Mouse (Mus musculus) ES-Bruce4 (cell line): Measurements from ENCODE around the gene Tubg1. TPM values are rescaled to one million over a fixed set of nuclear protein-coding genes. Genes with fewer than 3 reads are reported as not detected.

Experiments
- H3K27ac ChIP-seq: 2 replicates; pipeline ENCODE4 v1.5.1; 2012; ENCODE audit warnings: low read length, inconsistent platforms; ENCODE audit not compliant: insufficient read depth
- H3K27me3 ChIP-seq: 2 replicates; pipeline ENCODE4 v1.6.1; 2012; ENCODE audit warnings: mild to moderate bottlenecking, low read length, inconsistent platforms; ENCODE audit not compliant: control insufficient read depth, poor library complexity, insufficient read depth, severe bottlenecking
- H3K36me3 ChIP-seq: 2 replicates; pipeline ENCODE4 v1.6.1; 2012; ENCODE audit warnings: inconsistent platforms, mild to moderate bottlenecking, low read length, moderate library complexity; ENCODE audit not compliant: control insufficient read depth, poor library complexity, insufficient read depth, severe bottlenecking
- H3K4me1 ChIP-seq: one replicate; pipeline ENCODE4 v1.8.1; 2011; ENCODE audit warnings: low read length; ENCODE audit not compliant: control insufficient read depth, insufficient read depth
- H3K4me3 ChIP-seq: 2 replicates; pipeline ENCODE4 v1.5.1; 2011; ENCODE audit warnings: low read depth, mild to moderate bottlenecking, low read length
- H3K9ac ChIP-seq: 2 replicates; pipeline ENCODE4 v1.6.1; 2012; ENCODE audit warnings: low read depth, mild to moderate bottlenecking, inconsistent platforms; ENCODE audit not compliant: poor library complexity, severe bottlenecking
- H3K9me3 ChIP-seq: replicated peaks from 2 replicates; pipeline ENCODE4 v1.6.1; 2012; ENCODE audit warnings: mild to moderate bottlenecking, low read length, inconsistent platforms; ENCODE audit not compliant: control insufficient read depth, poor library complexity, insufficient read depth, severe bottlenecking
- CTCF ChIP-seq: IDR thresholded peaks from one replicate; pipeline ENCODE4 v1.8.1; 2011; ENCODE audit warnings: low read depth, low read length
- EP300 ChIP-seq: IDR thresholded peaks from 2 replicates; pipeline ENCODE4 v1.6.1; 2011; ENCODE audit warnings: low read depth, low read length; ENCODE audit not compliant: insufficient read depth
- POLR2A ChIP-seq: IDR thresholded peaks from one replicate; pipeline ENCODE4 v1.8.1; 2011; ENCODE audit warnings: low read length; ENCODE audit not compliant: insufficient read depth
- polyA plus RNA-seq: library from polyadenylated mRNA; stranded (reverse); fragments of >200 nt; gene quantifications from 2 replicates; pipeline ENCODE4 v1.2.4, GENCODE M21; 2011; ENCODE audit warnings: low read depth; ENCODE audit not compliant: missing spikeins, insufficient read depth, insufficient read length

Tubg1 gene
- 55.3 and 60.5 TPM in 2 replicates for polyA plus RNA-seq

DNA sequence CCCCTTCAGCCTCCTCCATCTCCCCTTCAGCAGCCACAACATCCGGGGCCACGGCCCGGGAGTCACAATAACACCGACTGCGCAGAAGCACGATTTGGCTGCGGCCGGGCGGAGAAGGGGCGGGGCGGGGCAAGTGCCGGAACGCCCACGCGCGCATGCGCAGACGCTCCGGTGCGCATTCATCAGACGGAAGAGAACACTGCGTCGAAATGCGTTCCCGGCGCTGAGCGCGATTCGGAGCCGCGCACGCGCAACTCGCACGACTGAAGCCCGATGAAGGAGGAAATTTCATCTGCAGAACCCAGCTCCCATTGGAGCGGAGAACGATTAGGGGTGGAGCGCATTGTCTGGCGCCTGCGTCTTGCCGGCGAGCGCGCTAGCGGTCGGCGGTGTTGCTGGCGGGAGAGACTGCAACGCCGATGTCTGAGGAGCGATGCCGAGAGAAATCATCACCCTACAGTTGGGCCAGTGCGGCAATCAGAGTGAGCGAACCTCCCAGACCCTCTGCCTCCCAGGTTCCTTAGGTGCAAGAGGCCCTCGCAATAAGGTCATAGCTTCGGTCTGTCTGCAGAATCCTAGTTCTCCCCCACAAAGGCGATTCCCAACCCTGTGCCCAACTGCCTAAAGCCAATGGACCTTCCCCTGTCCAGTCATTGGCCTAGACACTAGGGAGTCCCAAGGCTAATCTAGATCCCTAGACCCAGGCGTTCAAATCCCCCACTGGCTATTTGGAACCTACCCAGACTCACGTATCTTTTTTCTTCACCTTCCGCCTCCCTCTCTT, at the start of gene Tubg1, which contains the start of gene Retreg3:
Gene Tubg1, plus strand, starts transcription at position 178 of the 784 bp plus-strand sequence.
Gene Retreg3, minus strand, starts transcription at position 133 of the 784 bp plus-strand sequence.
- Histone ChIP-seq H3K4me1 (no peaks in the 10 kb centered on the region), H3K36me3 (0 out of 2 replicates have a peak, but pooled peaks cover 2% of the 10 kb centered on the region), H3K27me3 (no peaks in the 10 kb centered on the region), H3K27ac (peak within 1 kb of the TSS; percentile 37; the same call in 1 of the 2 replicates), H3K4me3 (peak within 1 kb of the TSS; percentile 96), H3K9me3 (no peaks in the 10 kb centered on the region), H3K9ac (peak within 1 kb of the TSS; percentile 87)
- TF ChIP-seq POLR2A (peak; percentile 36), EP300 (peak; percentile 48; the same call in 1 of the 2 replicates), CTCF (no peak)

DNA sequence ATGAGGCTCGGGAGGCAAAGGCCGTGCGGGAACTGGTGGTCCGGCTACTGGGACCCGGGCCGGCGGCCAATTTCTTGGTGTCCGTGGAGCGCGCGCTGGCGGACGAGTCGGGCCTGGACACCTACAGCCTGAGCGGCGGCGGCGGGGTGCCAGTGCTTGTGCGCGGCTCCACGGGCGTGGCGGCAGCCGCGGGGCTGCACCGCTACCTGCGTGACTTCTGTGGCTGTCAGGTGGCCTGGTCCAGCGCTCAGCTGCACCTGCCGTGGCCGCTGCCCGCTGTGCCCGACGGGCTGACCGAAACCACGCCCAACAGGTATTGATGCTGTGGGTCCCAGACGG, 49.6 kb upstream of the Tubg1 start:
- no peak overlapping the region for H3K27ac ChIP-seq
- no peaks in the 10 kb centered on the region for H3K4me1 ChIP-seq
- peak overlapping the region; percentile 77 for H3K9ac ChIP-seq
- peak overlapping the region; percentile 81 for H3K4me3 ChIP-seq
- TF ChIP-seq EP300 (no peak), POLR2A (no peak), CTCF (no peak)
- no peaks in the 10 kb centered on the region for H3K9me3 ChIP-seq
- H3K36me3 ChIP-seq, result no peaks in the 10 kb centered on the region
- H3K27me3 ChIP-seq, result no peaks in the 10 kb centered on the region

DNA sequence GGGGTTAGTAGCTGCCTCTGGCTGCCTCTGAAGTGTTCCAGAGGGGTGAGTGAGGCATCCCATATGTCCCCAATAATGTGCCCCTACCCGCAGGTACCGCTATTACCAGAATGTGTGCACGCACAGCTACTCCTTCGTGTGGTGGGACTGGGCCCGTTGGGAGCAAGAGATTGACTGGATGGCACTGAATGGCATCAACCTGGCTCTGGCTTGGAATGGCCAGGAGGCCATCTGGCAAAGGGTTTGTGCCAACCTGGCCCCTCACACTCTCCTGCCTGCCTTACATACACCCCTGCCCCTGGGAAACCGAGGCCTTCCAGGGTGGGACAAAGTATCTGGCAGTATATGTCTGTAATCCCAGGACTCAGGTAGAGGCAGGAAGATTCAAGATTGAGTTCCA, 48.8 kb upstream of the Tubg1 start:
- Histone ChIP-seq H3K9ac (no peak overlapping the region), H3K4me3 (no peak overlapping the region), H3K4me1 (no peaks in the 10 kb centered on the region), H3K36me3 (no peaks in the 10 kb centered on the region), H3K9me3 (no peaks in the 10 kb centered on the region), H3K27ac (no peak overlapping the region), H3K27me3 (no peaks in the 10 kb centered on the region)
- no peak for TF ChIP-seq POLR2A
- no peak for TF ChIP-seq EP300
- TF ChIP-seq CTCF, result no peak

DNA sequence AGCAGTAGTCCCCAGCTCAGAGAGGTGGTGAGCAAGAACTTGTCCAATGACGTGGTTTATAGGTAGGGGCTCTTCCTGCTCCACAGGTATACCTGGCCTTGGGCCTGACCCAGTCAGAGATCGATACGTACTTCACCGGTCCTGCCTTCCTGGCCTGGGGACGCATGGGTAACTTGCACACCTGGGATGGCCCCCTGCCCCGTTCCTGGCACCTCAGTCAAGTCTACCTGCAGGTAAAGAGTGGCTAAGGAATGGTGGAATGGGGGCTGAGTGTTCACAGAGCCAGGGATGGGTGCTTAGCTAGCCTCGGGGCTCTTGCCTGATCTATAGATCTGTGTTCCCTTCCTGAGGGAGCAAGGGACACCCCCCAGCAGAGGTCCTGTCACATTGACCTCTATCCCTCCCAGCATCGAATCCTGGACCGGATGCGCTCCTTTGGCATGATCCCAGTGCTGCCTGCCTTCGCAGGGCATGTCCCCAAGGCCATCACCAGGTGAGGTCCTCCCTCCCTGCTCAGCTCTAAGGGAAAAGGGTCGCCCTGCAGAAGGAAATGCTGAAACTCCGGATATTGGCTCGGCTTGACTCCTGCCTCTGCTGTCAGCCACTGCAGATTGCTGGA, 47.8 kb upstream of the Tubg1 start:
- Histone ChIP-seq H3K27ac (no peak overlapping the region), H3K9ac (no peak overlapping the region), H3K36me3 (no peaks in the 10 kb centered on the region), H3K4me1 (no peaks in the 10 kb centered on the region), H3K4me3 (no peak overlapping the region), H3K27me3 (no peaks in the 10 kb centered on the region), H3K9me3 (no peaks in the 10 kb centered on the region)
- TF ChIP-seq POLR2A (no peak), CTCF (no peak), EP300 (no peak)

DNA sequence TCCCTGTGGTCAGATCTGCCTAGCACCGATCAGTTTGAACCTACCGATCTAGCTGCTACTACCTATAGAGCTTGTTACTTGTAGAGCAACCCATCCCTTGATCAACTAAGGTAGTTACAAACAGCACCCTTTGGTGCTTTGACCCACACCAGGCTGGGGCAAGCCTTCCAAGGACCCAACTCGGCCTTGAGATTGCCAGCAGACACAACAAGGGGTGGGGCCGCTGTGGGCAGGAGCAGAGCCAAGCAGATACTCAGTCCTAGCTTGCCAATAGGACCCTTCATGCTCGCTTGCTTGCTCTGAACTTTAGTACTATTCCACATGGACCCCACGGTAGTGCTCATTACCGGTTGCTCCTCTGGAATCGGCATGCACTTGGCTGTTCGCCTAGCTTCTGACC, 41.6 kb upstream of the Tubg1 start, which contains the start of gene Hsd17b1:
Gene Hsd17b1, plus strand, starts transcription at position 291 of the 400 bp plus-strand sequence.
- peak within 1 kb of the TSS; percentile 60 for H3K4me3 ChIP-seq
- H3K9ac ChIP-seq, result peak within 1 kb of the TSS; percentile 33
- 0 out of 2 replicates have a peak, but pooled peaks cover 2% of the 10 kb centered on the region for H3K27me3 ChIP-seq
- no peak for TF ChIP-seq CTCF
- TF ChIP-seq POLR2A, result no peak
- TF ChIP-seq EP300, result no peak
- no peaks in the 10 kb centered on the region for H3K4me1 ChIP-seq
- no peaks in the 10 kb centered on the region for H3K9me3 ChIP-seq
- no peaks in the 10 kb centered on the region for H3K36me3 ChIP-seq
- no peak within 1 kb of the TSS for H3K27ac ChIP-seq

DNA sequence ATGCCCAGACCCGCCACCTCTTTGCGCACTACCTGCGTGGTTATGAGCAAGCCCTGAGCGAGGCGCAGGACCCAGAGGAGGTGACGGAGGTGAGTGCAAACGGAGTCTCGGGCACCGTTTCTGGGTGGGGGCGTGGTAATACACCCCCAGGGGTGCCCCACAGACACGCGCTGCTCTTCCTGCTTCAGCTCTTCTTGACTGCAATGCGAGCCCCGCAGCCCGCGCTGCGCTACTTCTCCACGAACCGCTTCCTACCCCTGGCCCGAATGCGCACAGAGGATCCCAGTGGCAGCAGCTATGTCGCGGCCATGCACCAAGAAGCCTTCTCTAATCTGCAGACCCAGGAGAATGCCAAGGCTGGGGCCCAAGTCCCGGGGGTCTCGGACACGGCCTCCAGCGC, 40.0 kb upstream of the Tubg1 start:
- 0 out of 2 replicates have a peak, but pooled peaks cover 2% of the 10 kb centered on the region for H3K27me3 ChIP-seq
- H3K4me3 ChIP-seq, result peak overlapping the region; percentile 60
- no peak overlapping the region for H3K27ac ChIP-seq

More for the DNA sequence above, 40.0 kb upstream of the Tubg1 start:
- Histone ChIP-seq H3K9ac (peak overlapping the region; percentile 33), H3K9me3 (no peaks in the 10 kb centered on the region), H3K36me3 (no peaks in the 10 kb centered on the region), H3K4me1 (peaks cover 2% of the 10 kb centered on the region)
- TF ChIP-seq POLR2A (no peak), EP300 (no peak), CTCF (no peak)
